Mouse (Mus musculus): Measurements from ENCODE around the gene Scn3b. TPM values are rescaled to one million over a fixed set of nuclear protein-coding genes. Genes with fewer than 3 reads are reported as not detected.

Scn3b gene
- polyA plus RNA-seq, 1 experiment from 2014 or later = 2.2 TPM

GRCm38 (mm10) chr9:40323171-40323570, 54.2 kb downstream of the Scn3b start:
- Histone ChIP-seq H3K9me3 (no peaks in the 10 kb centered on the region), H3K4me3 (no peak overlapping the region), H3K27me3 (ENCODE audit: poor library complexity, severe bottlenecking) (no peaks in the 10 kb centered on the region), H3K36me3 (replicated peaks) (no peaks in the 10 kb centered on the region), H3K4me1 (peaks cover 17% of the 10 kb centered on the region), H3K27ac (no peak overlapping the region)
- WGBS = 90% methylated on average over 5 of the region's 5 CpGs
- no peak for DNase-seq (ENCODE audit: extremely low spot score, low spot score)

- 82% methylated on average over 6 of the region's 6 CpGs for WGBS
- no peak overlapping the region for H3K4me3 ChIP-seq
- no peak overlapping the region for H3K27ac ChIP-seq
- no peak for DNase-seq (ENCODE audit: extremely low spot score, low spot score)
- H3K4me1 ChIP-seq = peaks cover 17% of the 10 kb centered on the region
- H3K36me3 ChIP-seq (replicated peaks) = no peaks in the 10 kb centered on the region
- H3K27me3 ChIP-seq (ENCODE audit: poor library complexity, severe bottlenecking) = no peaks in the 10 kb centered on the region
- H3K9me3 ChIP-seq = no peaks in the 10 kb centered on the region
Observed at GRCm38 (mm10) chr9:40323773-40324172, 54.8 kb downstream of the Scn3b start.

GRCm38 (mm10) chr9:40324232-40324792, 55.3 kb downstream of the Scn3b start:
- no peak for DNase-seq (ENCODE audit: extremely low spot score, low spot score)
- no peak overlapping the region for H3K4me3 ChIP-seq
- H3K9me3 ChIP-seq = no peaks in the 10 kb centered on the region
- H3K27me3 ChIP-seq (ENCODE audit: poor library complexity, severe bottlenecking) = no peaks in the 10 kb centered on the region
- H3K4me1 ChIP-seq = peaks cover 17% of the 10 kb centered on the region
- WGBS = 91% methylated on average over 4 of the region's 4 CpGs
- H3K27ac ChIP-seq = no peak overlapping the region
- H3K36me3 ChIP-seq (replicated peaks) = no peaks in the 10 kb centered on the region

- DNase-seq (ENCODE audit: extremely low spot score, low spot score) = no peak
- H3K4me3 ChIP-seq = no peak overlapping the region
- peaks cover 17% of the 10 kb centered on the region for H3K4me1 ChIP-seq
- no peaks in the 10 kb centered on the region for H3K27me3 ChIP-seq (ENCODE audit: poor library complexity, severe bottlenecking)
- no peak overlapping the region for H3K27ac ChIP-seq
- no peaks in the 10 kb centered on the region for H3K36me3 ChIP-seq (replicated peaks)
- WGBS = 88% methylated on average over 6 of the region's 6 CpGs
- H3K9me3 ChIP-seq = no peaks in the 10 kb centered on the region
Observed at GRCm38 (mm10) chr9:40324826-40325225, 55.8 kb downstream of the Scn3b start.

GRCm38 (mm10) chr9:40326260-40326915, 57.4 kb downstream of the Scn3b start:
- WGBS = 81% methylated on average over 7 of the region's 7 CpGs
- H3K27ac ChIP-seq = no peak overlapping the region

GRCm38 (mm10) chr9:40330609-40331382, 61.8 kb downstream of the Scn3b start:
- Histone ChIP-seq H3K4me1 (no peaks in the 10 kb centered on the region), H3K4me3 (no peak overlapping the region), H3K27me3 (ENCODE audit: poor library complexity, severe bottlenecking) (no peaks in the 10 kb centered on the region), H3K36me3 (replicated peaks) (no peaks in the 10 kb centered on the region), H3K9me3 (no peaks in the 10 kb centered on the region), H3K27ac (no peak overlapping the region)
- DNase-seq (ENCODE audit: extremely low spot score, low spot score) = peak; percentile 82
- 59% methylated on average over 19 of the region's 19 CpGs for WGBS

More at GRCm38 (mm10) chr9:40326260-40326915, 57.4 kb downstream of the Scn3b start:
- Histone ChIP-seq H3K36me3 (replicated peaks) (no peaks in the 10 kb centered on the region), H3K4me1 (peaks cover 6% of the 10 kb centered on the region), H3K9me3 (no peaks in the 10 kb centered on the region), H3K27me3 (ENCODE audit: poor library complexity, severe bottlenecking) (no peaks in the 10 kb centered on the region), H3K4me3 (no peak overlapping the region)
- no peak for DNase-seq (ENCODE audit: extremely low spot score, low spot score)

GRCm38 (mm10) chr9:40331411-40332286, 62.6 kb downstream of the Scn3b start:
- H3K27ac ChIP-seq = no peak overlapping the region
- H3K4me1 ChIP-seq = 0 out of 2 replicates have a peak, but pooled peaks cover 2% of the 10 kb centered on the region
- DNase-seq (ENCODE audit: extremely low spot score, low spot score) = no peak
- no peak overlapping the region for H3K4me3 ChIP-seq
- H3K36me3 ChIP-seq (replicated peaks) = no peaks in the 10 kb centered on the region
- H3K9me3 ChIP-seq = no peaks in the 10 kb centered on the region
- WGBS = 90% methylated on average over 15 of the region's 15 CpGs
- H3K27me3 ChIP-seq (ENCODE audit: poor library complexity, severe bottlenecking) = no peaks in the 10 kb centered on the region

GRCm38 (mm10) chr9:40332326-40332725, 63.3 kb downstream of the Scn3b start:
- Histone ChIP-seq H3K27ac (no peak overlapping the region), H3K9me3 (no peaks in the 10 kb centered on the region), H3K4me3 (no peak overlapping the region), H3K36me3 (replicated peaks) (no peaks in the 10 kb centered on the region), H3K4me1 (0 out of 2 replicates have a peak, but pooled peaks cover 4% of the 10 kb centered on the region), H3K27me3 (ENCODE audit: poor library complexity, severe bottlenecking) (no peaks in the 10 kb centered on the region)
- no peak for DNase-seq (ENCODE audit: extremely low spot score, low spot score)
- 86% methylated on average over 4 of the region's 4 CpGs for WGBS

GRCm38 (mm10) chr9:40332731-40333648, 64.0 kb downstream of the Scn3b start:
- Histone ChIP-seq H3K4me1 (0 out of 2 replicates have a peak, but pooled peaks cover 4% of the 10 kb centered on the region), H3K27me3 (ENCODE audit: poor library complexity, severe bottlenecking) (no peaks in the 10 kb centered on the region), H3K36me3 (replicated peaks) (no peaks in the 10 kb centered on the region), H3K27ac (no peak overlapping the region), H3K9me3 (no peaks in the 10 kb centered on the region), H3K4me3 (no peak overlapping the region)
- no peak for DNase-seq (ENCODE audit: extremely low spot score, low spot score)
- 90% methylated on average over 31 of the region's 31 CpGs for WGBS

- no peaks in the 10 kb centered on the region for H3K9me3 ChIP-seq
- H3K36me3 ChIP-seq (replicated peaks) = no peaks in the 10 kb centered on the region
- H3K27me3 ChIP-seq (ENCODE audit: poor library complexity, severe bottlenecking) = no peaks in the 10 kb centered on the region
- 0 out of 2 replicates have a peak, but pooled peaks cover 4% of the 10 kb centered on the region for H3K4me1 ChIP-seq
- no peak overlapping the region for H3K27ac ChIP-seq
- no peak overlapping the region for H3K4me3 ChIP-seq
- WGBS = 59% methylated on average over 9 of the region's 9 CpGs
- DNase-seq (ENCODE audit: extremely low spot score, low spot score) = peak; percentile 68
Observed at GRCm38 (mm10) chr9:40333649-40334396, 64.8 kb downstream of the Scn3b start.

GRCm38 (mm10) chr9:40334617-40335016, 65.6 kb downstream of the Scn3b start:
- no peak for DNase-seq (ENCODE audit: extremely low spot score, low spot score)
- 77% methylated on average over 2 of the region's 2 CpGs for WGBS
- Histone ChIP-seq H3K27me3 (ENCODE audit: poor library complexity, severe bottlenecking) (no peaks in the 10 kb centered on the region), H3K4me1 (0 out of 2 replicates have a peak, but pooled peaks cover 4% of the 10 kb centered on the region), H3K4me3 (no peak overlapping the region), H3K36me3 (replicated peaks) (no peaks in the 10 kb centered on the region), H3K9me3 (no peaks in the 10 kb centered on the region), H3K27ac (no peak overlapping the region)
